In the genomic region with DNA sequence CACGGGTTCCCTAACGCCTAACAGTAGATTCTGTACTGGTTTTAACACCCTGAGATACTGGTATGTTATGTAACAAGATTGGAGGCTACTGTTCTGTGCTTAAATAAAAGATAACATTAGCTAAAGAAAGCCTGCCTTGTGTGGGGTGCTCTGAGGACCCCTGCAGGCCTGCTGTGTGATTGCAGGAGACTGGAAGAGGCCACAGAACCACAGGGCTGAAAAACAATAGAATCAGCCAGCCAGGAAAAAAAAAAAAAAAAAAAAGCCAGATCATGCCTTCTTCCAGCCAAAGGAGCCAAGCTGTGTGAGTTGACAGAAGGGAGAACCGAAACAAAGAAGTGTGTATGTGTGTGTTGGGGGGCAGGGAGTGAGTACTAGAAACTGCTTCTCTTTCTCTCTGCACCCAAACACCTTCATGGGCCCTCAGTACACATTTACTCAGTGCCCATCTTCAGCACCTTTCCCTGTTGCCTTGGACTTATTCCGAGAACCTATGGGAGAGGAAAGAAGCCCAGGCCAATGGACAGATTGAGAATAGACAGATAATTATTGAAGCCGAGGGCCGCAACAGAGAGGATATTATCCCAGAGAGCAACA, we compare ENCODE assay signal across 8 mouse cellular contexts. TPM values are rescaled to one million over a fixed set of nuclear protein-coding genes. Genes with fewer than 3 reads are reported as not detected.
A peak's percentile ranks its signal among the peaks of the same experiment; 100 is the strongest.
DNase-seq lines count a peak whose midpoint lies in the region; ATAC-seq lines count a peak whose summit lies in the region.

No protein-coding gene starts in this region.

- H3K4me1 ChIP-seq in hindbrain, embryonic 13.5 days (replicated peaks) = peaks cover 34% of the 10 kb centered on the region
- peaks cover 44% of the 10 kb centered on the region for H3K4me1 ChIP-seq in midbrain, embryonic 13.5 days (replicated peaks)
- peaks cover 8% of the 10 kb centered on the region; the same call in 1 of the 2 replicates for H3K4me1 ChIP-seq in stomach, embryonic 15.5 days

- no peak overlapping the region for H3K4me2 ChIP-seq in hindbrain, embryonic 13.5 days
- no peak overlapping the region for H3K4me2 ChIP-seq in midbrain, embryonic 13.5 days (replicated peaks)
- H3K4me2 ChIP-seq in stomach, embryonic 15.5 days = no peak overlapping the region

- H3K4me3 ChIP-seq in hindbrain, embryonic 13.5 days = no peak overlapping the region
- no peak overlapping the region for H3K4me3 ChIP-seq in midbrain, embryonic 13.5 days (replicated peaks)
- no peak overlapping the region for H3K4me3 ChIP-seq in stomach, embryonic 15.5 days (replicated peaks)

- H3K27me3 ChIP-seq in hindbrain, embryonic 13.5 days = 0 out of 2 replicates have a peak, but pooled peaks cover 3% of the 10 kb centered on the region
- no peaks in the 10 kb centered on the region for H3K27me3 ChIP-seq in midbrain, embryonic 13.5 days
- H3K27me3 ChIP-seq in stomach, embryonic 15.5 days (replicated peaks) = no peaks in the 10 kb centered on the region

- no peaks in the 10 kb centered on the region for H3K9me3 ChIP-seq in hindbrain, embryonic 13.5 days
- no peaks in the 10 kb centered on the region for H3K9me3 ChIP-seq in midbrain, embryonic 13.5 days
- no peaks in the 10 kb centered on the region for H3K9me3 ChIP-seq in stomach, embryonic 15.5 days

- DNase-seq in urinary bladder, postnatal 36 days (ENCODE audit: low spot score in 2 of 2) = peak; percentile 42 to 61
- no peak for DNase-seq in urinary bladder, postnatal 25 days (ENCODE audit: low spot score)
- peak; percentile 70 to 75 for DNase-seq in cerebellum, postnatal 10 days
- peak; percentile 39 to 54 for DNase-seq in frontal cortex, postnatal 10 days (ENCODE audit: low spot score in 2 of 2)
- peak; percentile 73 to 82 for DNase-seq in left cerebral cortex, postnatal 14 days (ENCODE audit: low spot score in 2 of 2)

- no peak overlapping the region for H3K9ac ChIP-seq in hindbrain, embryonic 13.5 days
- H3K9ac ChIP-seq in midbrain, embryonic 13.5 days (replicated peaks) = peak overlapping the region; percentile 19; the same call in 1 of the 2 replicates
- no peak overlapping the region for H3K9ac ChIP-seq in stomach, embryonic 15.5 days

- no peaks in the 10 kb centered on the region for H3K36me3 ChIP-seq in hindbrain, embryonic 13.5 days
- no peaks in the 10 kb centered on the region for H3K36me3 ChIP-seq in midbrain, embryonic 13.5 days
- H3K36me3 ChIP-seq in stomach, embryonic 15.5 days = no peaks in the 10 kb centered on the region

- intact Hi-C loops in left cerebral cortex, postnatal 14 days (cut with DNase I) = loop anchor here (10.0 kb wide), 1 partner anchor 101 kb away; no protein-coding TSS in a partner anchor

- ATAC-seq in hindbrain, embryonic 13.5 days (ENCODE audit: low FRiP score) = no peak
- no peak for ATAC-seq in midbrain, embryonic 13.5 days
- no peak for ATAC-seq in stomach, embryonic 15.5 days (ENCODE audit: insufficient read depth, low FRiP score, low read depth)

- peak overlapping the region; percentile 76 for H3K27ac ChIP-seq in hindbrain, embryonic 13.5 days
- H3K27ac ChIP-seq in midbrain, embryonic 13.5 days = peak overlapping the region; percentile 73
- H3K27ac ChIP-seq in stomach, embryonic 15.5 days = peak overlapping the region; percentile 32; the same call in 1 of the 2 replicates

- 27% methylated on average over 6 of the region's 6 CpGs for WGBS in hindbrain, embryonic 13.5 days
- 25% methylated on average over 6 of the region's 6 CpGs for WGBS in midbrain, embryonic 13.5 days
- 37% methylated on average over 6 of the region's 6 CpGs for WGBS in stomach, embryonic 15.5 days

RNA-seq across cellular contexts. Expression of gene Ypel2, which starts 2.2 kb away (rescaled TPM):
- 4.7 and 5.0 TPM in 2 replicates for polyA plus RNA-seq in hindbrain, embryonic 13.5 days (2015; fragmentation: Nextera tagmentation; extraction: Ambion mirVana)
- total RNA-seq in left cerebral cortex, postnatal 14 days (2021) = 10 to 100 TPM; 37.9 to 41.1 TPM
- polyA plus RNA-seq in midbrain, embryonic 13.5 days (2015; fragmentation: Nextera tagmentation; extraction: Ambion mirVana) = 8.5 and 10.2 TPM in 2 replicates
- 7.7 and 10.0 TPM in 2 replicates for polyA plus RNA-seq in stomach, embryonic 15.5 days (2015; fragmentation: Nextera tagmentation; extraction: Ambion mirVana)
